Mouse (Mus musculus): ENCODE results near the gene Rnf149. TPM values are rescaled to one million over a fixed set of nuclear protein-coding genes. Genes with fewer than 3 reads are reported as not detected.
A peak's percentile ranks its signal among the peaks of the same experiment; 100 is the strongest.

Gene Rnf149
- total RNA-seq, 1 experiment from 2014 or later = 40.1 TPM

GRCm38 (mm10) chr1:39528319-39528718 is 48.9 kb downstream of the Rnf149 start:
- no peak for DNase-seq

GRCm38 (mm10) chr1:39527432-39527831 is 49.8 kb downstream of the Rnf149 start:
- peak; percentile 90 for DNase-seq

- DNase-seq = no peak
Measured at GRCm38 (mm10) chr1:39526371-39527167, 50.6 kb downstream of the Rnf149 start.

- DNase-seq = no peak
Measured at GRCm38 (mm10) chr1:39525763-39526162, 51.4 kb downstream of the Rnf149 start.

- peak; percentile 38 for DNase-seq
Measured at GRCm38 (mm10) chr1:39522519-39522918, 54.7 kb downstream of the Rnf149 start.

GRCm38 (mm10) chr1:39521326-39521725 is 55.9 kb downstream of the Rnf149 start:
- no peak for DNase-seq

GRCm38 (mm10) chr1:39515303-39515991 is 61.8 kb downstream of the Rnf149 start:
- no peak for DNase-seq

GRCm38 (mm10) chr1:39512183-39512582 is 65.0 kb downstream of the Rnf149 start:
- no peak for DNase-seq

- DNase-seq = no peak
Measured at GRCm38 (mm10) chr1:39511775-39512174, 65.4 kb downstream of the Rnf149 start.

GRCm38 (mm10) chr1:39505600-39505999 is 71.6 kb downstream of the Rnf149 start:
- DNase-seq = no peak

GRCm38 (mm10) chr1:39504261-39504660 is 72.9 kb downstream of the Rnf149 start:
- peak; percentile 53 for DNase-seq

GRCm38 (mm10) chr1:39502817-39503633 is 74.2 kb downstream of the Rnf149 start:
- DNase-seq = peak; percentile 63

Other genes starting within 250 kb of the Rnf149 start
- gene Rpl31, start 209.6 kb downstream of the Rnf149 start, total RNA-seq (2021) = 875 and 1,080 TPM in 2 replicates
- gene Tbc1d8, start 98.7 kb downstream of the Rnf149 start, total RNA-seq (2021) = 9.3 and 10.6 TPM in 2 replicates
- 17.4 and 20.4 TPM in 2 replicates for gene Cnot11, start 42.4 kb downstream of the Rnf149 start, total RNA-seq (2021)
- gene Creg2, start 74.1 kb upstream of the Rnf149 start, total RNA-seq (2021) = 0.04 and 0.86 TPM in 2 replicates
- gene Rfx8, start 143.6 kb upstream of the Rnf149 start, total RNA-seq (2021) = 0.15 TPM in 1 of 2 replicates, not detected in the other
- not detected in 2 replicates for gene Gm3646, start 227.9 kb upstream of the Rnf149 start, total RNA-seq (2021)